Mouse (Mus musculus) small intestine, adult 2 months (tissue): ENCODE data around the gene Rbms1. TPM values are rescaled to one million over a fixed set of nuclear protein-coding genes. Genes with fewer than 3 reads are reported as not detected.

Experiments
- H3K27ac ChIP-seq: fragments of 200-500 bp; 2 replicates; pipeline ENCODE4 v1.5.1; 2012; ENCODE audit warnings: low read depth, low read length, control low read depth, inconsistent platforms; ENCODE audit not compliant: insufficient read depth
- H3K27me3 ChIP-seq: fragments of 200-500 bp; 2 replicates; pipeline ENCODE4 v1.6.1; 2012; ENCODE audit warnings: mild to moderate bottlenecking, moderate library complexity, low read length, inconsistent platforms; ENCODE audit not compliant: control insufficient read depth, insufficient read depth
- H3K36me3 ChIP-seq: fragments of 200-500 bp; 2 replicates; pipeline ENCODE4 v1.6.1; 2012; ENCODE audit warnings: mild to moderate bottlenecking, low read length, control low read depth, inconsistent platforms; ENCODE audit not compliant: control insufficient read depth, insufficient read depth
- H3K4me1 ChIP-seq: fragments of 200-500 bp; 2 replicates; pipeline ENCODE4 v1.6.1; 2012; ENCODE audit warnings: low read length, inconsistent platforms, mixed read lengths; ENCODE audit not compliant: control insufficient read depth, insufficient read depth, insufficient read length
- H3K4me3 ChIP-seq: fragments of 200-500 bp; 2 replicates; pipeline ENCODE4 v1.5.1; 2012; ENCODE audit warnings: low read depth, mild to moderate bottlenecking, control low read depth, inconsistent platforms, low read length, moderate library complexity
- CTCF ChIP-seq: fragments of 200-500 bp; IDR thresholded peaks from 2 replicates; pipeline ENCODE4 v1.5.1; 2012; ENCODE audit warnings: low read depth, mild to moderate bottlenecking, control low read depth, inconsistent platforms, low read length, moderate library complexity, mixed read lengths; ENCODE audit not compliant: insufficient replicate concordance, insufficient read length; ENCODE audit errors: extremely low read depth
- POLR2A ChIP-seq: fragments of 200-500 bp; IDR thresholded peaks from 2 replicates; pipeline ENCODE4 v1.6.1; 2012; ENCODE audit warnings: low read depth, mild to moderate bottlenecking, control low read depth, inconsistent platforms, low read length, moderate library complexity
- WGBS: fragments of 180-500 bp; shearing (Covaris S2); methylation state at CpG from one replicate; pipeline ENCODE4 v1.1.7; 2018; 5-methylcytosine and 5-hydroxymethylcytosine counted together
- polyA plus RNA-seq: library from polyadenylated mRNA; depleted of rRNA; stranded (reverse); fragments of >200 nt; gene quantifications from 2 replicates; pipeline ENCODE4 v1.2.3, GENCODE M21; 2012

Gene Rbms1
- polyA plus RNA-seq, 1 experiment, result 41.2 TPM

DNA sequence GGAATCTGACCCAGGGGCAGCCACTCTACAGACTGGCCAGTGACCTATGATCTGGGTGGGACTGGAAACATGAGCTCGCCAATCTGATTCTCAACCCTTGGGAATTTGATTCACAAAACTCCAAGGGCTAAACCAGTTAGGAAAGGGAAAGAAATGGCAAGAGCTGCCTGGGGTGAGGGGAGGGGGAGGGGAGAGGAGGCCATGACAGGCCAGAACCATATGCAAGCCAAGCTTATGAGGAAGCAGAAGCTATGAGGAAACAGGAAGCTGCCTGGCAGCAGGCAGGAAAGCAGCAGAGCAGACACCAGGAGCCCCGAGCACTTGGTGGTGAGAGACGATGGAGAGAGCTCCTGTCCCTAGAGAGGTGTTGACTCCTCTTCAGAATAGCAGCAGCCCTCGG, 79.1 kb downstream of the Rbms1 start:
- H3K4me1 ChIP-seq, result no peaks in the 10 kb centered on the region
- TF ChIP-seq CTCF (no peak), POLR2A (no peak)
- H3K4me3 ChIP-seq, result no peak overlapping the region
- H3K36me3 ChIP-seq, result no peaks in the 10 kb centered on the region
- 44% methylated on average over 4 of the region's 4 CpGs for WGBS
- H3K27me3 ChIP-seq, result peaks cover 3% of the 10 kb centered on the region; the same call in 1 of the 2 replicates
- no peak overlapping the region for H3K27ac ChIP-seq

DNA sequence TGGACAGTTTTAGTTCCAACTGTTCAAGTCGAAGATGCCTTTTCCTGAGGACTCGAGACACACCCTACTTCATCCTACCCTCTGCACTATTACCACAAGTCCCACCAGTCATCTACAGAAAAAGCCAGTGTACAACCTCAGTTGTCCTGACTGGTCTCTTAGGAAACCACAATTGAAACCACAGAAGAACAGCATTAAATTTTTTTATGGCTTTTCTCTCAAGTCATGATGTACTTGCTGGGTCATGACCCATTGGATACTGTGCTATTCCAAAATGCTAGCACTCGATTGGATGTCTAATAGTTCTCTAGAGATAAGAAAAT, 80.0 kb downstream of the Rbms1 start:
- Histone ChIP-seq H3K4me3 (no peak overlapping the region), H3K27me3 (peaks cover 3% of the 10 kb centered on the region; the same call in 1 of the 2 replicates), H3K27ac (no peak overlapping the region), H3K36me3 (no peaks in the 10 kb centered on the region), H3K4me1 (no peaks in the 10 kb centered on the region)
- TF ChIP-seq POLR2A (no peak), CTCF (no peak)
- WGBS, result 61% methylated on average over 3 of the region's 3 CpGs

DNA sequence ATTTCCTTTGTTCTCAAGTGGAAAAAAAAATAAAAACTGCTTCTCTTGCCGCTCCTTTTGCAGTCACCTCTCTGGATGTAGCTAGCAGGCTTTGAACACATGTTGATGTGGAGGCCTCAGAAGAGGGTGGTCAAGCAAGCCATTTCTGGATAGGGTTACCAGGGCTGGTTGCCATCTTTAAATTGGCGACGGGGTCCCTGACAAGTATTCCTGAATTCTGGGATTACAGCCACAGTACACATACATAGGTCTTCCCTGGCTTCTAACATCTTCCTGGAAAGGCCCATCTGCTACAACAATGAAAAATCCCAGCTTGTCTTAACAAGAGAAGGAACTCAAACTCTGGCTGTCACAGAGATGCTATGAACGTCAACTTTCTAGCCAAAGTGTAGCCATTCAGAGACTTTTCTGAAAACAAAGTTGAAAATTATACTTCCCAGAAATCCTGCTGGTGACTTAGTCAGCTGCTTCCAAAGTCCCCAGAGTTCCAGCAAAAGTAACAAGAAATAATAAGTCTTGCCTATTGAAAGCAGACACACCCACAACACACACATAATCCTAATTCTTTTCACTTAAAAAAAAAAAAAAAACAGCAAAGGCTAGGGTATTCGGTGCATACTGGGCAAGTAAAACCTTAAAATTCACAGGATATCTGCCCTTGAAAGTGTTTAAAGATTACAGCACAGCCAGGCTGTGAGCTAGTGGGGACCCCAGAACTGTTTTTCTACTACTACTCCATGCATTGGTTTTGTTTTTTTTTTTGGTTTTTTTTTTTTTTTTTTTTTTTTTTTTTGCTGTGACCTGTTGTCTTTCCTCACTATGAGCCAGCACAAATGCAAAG, 80.6 kb downstream of the Rbms1 start:
- WGBS, result 80% methylated on average over 5 of the region's 5 CpGs
- Histone ChIP-seq H3K27ac (no peak overlapping the region), H3K36me3 (no peaks in the 10 kb centered on the region), H3K4me1 (peaks cover 3% of the 10 kb centered on the region; the same call in 1 of the 2 replicates), H3K27me3 (peaks cover 3% of the 10 kb centered on the region; the same call in 1 of the 2 replicates), H3K4me3 (no peak overlapping the region)
- TF ChIP-seq POLR2A (no peak), CTCF (no peak)

DNA sequence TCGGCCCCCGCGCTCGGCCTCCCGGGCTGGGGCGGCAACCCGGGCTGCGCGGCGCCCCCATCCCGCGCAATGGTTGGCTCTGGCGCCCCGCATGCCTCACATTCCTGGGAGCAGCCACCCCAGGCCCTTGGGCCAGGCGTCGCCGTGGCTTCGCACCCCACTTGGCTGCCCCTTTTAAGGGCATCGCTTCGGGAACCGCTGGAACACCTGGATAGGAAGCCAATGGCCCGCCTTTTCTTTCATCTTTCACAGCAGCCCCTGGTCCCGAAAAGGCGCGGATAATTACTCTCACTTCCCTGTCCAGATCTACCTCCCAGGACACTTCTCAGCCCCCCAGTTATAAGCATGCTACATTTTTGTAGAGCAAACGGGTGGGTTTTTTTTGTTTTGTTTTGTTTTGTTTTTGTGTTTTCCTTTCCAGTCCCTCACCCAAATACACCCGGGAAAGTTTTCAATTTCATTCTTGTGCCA, 81.4 kb downstream of the Rbms1 start:
- Histone ChIP-seq H3K4me1 (peaks cover 3% of the 10 kb centered on the region; the same call in 1 of the 2 replicates), H3K27me3 (peaks cover 3% of the 10 kb centered on the region; the same call in 1 of the 2 replicates), H3K36me3 (no peaks in the 10 kb centered on the region), H3K27ac (0 out of 2 replicates have a peak overlapping the region, but pooled peaks have one; percentile 25), H3K4me3 (peak overlapping the region; percentile 76)
- 3% methylated on average over 27 of the region's 27 CpGs for WGBS
- TF ChIP-seq CTCF (no peak), POLR2A (no peak)

DNA sequence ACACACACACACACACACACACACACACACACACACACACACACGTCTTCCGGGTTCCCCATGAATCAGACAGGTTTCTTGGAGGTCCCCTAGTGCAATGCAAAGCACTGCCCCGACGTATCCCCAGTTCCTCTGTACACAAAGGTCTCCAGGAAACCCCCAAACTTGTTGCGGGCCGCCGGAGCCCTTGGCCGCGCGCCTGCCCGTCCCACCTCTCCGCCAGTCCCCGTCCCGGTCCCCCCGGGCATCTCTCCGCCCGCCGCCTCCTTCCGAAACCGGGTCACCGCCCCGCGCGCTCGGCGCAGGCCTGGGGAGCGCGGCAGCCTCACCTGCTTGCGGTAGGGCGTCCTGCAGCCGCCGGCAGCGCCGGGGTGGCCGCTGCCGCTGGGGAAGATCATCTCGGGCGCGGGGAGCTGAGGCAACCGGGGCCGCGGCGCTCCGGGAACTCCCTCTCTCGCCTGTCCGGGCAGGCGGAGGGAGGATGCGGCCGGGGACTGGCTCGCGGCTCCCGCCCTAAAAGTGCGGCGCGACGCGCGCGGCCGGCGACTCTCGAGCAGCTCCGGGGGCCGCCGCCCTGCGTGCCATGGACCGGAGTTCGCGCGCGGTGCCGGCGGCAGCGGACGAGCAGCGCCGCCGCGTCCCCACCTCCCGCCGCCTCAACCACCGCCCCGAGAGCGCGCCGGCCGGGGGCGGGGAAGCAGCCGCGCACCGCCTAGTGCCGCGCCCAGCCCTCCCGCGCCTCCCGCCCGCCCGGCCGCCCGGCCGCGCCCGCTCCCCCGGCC, 82.0 kb downstream of the Rbms1 start:
- no peak for TF ChIP-seq CTCF
- no peak for TF ChIP-seq POLR2A
- peak overlapping the region; percentile 56 for H3K27ac ChIP-seq
- H3K27me3 ChIP-seq, result peaks cover 3% of the 10 kb centered on the region; the same call in 1 of the 2 replicates
- peaks cover 3% of the 10 kb centered on the region; the same call in 1 of the 2 replicates for H3K4me1 ChIP-seq
- H3K36me3 ChIP-seq, result no peaks in the 10 kb centered on the region
- H3K4me3 ChIP-seq, result peak overlapping the region; percentile 76
- WGBS, result under 1% methylated on average over 95 of the region's 104 CpGs

DNA sequence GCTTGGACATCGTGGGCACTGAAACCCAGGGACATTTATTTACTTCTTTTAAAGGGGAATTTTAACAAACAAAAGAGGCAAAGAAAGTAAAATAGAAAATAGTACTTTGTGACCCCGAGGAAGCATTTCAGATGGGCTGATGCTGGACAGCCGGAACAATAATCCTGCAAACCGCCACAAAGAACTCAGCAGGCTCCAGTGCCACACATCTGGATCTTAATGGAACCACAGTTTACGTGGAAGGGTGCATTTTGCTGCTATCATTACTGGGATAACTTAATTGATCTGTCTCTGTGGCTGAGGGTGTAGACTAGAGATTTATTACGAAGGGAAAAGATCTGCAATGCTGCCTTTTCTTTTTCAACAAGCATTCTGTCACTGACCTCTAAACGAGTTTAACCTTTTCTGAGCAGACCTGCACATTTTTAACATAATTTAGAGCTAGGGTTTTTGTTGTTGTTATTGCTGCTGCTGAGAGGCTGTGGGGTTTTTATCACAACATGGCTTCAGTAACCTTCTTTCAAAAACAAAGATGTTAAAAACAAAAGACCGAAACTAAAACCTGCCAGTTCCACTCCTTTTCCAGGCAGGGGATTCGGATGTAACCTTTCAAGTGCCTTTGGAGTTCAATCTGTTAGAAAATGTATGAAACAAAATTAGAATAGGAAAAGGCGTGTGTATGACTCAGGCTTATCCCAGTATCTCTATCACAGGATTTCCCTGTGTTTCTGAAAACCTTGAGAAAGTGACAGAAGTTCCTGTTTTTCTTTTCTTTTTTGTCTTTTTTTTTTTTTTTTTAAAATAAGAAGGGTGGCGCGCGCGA, 82.8 kb downstream of the Rbms1 start:
- H3K27me3 ChIP-seq, result peaks cover 3% of the 10 kb centered on the region; the same call in 1 of the 2 replicates
- H3K4me1 ChIP-seq, result peaks cover 3% of the 10 kb centered on the region; the same call in 1 of the 2 replicates
- WGBS, result 31% methylated on average over 14 of the region's 14 CpGs
- TF ChIP-seq POLR2A (no peak), CTCF (no peak)
- H3K36me3 ChIP-seq, result no peaks in the 10 kb centered on the region
- no peak overlapping the region for H3K27ac ChIP-seq
- H3K4me3 ChIP-seq, result peak overlapping the region; percentile 76
